Comparison of ENCODE assay signal across 10 mouse cellular contexts in genomic region chrX:13576606-13577005, GRCm38 (mm10). TPM values are rescaled to one million over a fixed set of nuclear protein-coding genes. Genes with fewer than 3 reads are reported as not detected.
DNase-seq lines count a peak whose midpoint lies in the region; ATAC-seq and TF ChIP-seq lines count a peak whose summit lies in the region.
"Had no signal": no experiment of that assay in that cellular context is flagged by ENCODE, and none has a peak within 500 bp of the region (broad histone marks: within the 10 kb centered on the region; RNA-seq: fewer than 3 reads in every experiment).

No protein-coding gene starts in this region.

- peak; percentile 21 for DNase-seq in embryonic facial prominence, embryonic 14.5 days (ENCODE audit: low spot score)
- no peak for DNase-seq in embryonic facial prominence, embryonic 10.5 days (ENCODE audit: low spot score)
- peak in 1 of 2 experiments; percentile 12 for DNase-seq in spleen, adult 2 months (ENCODE audit: low read depth in 1 of 2, low spot score in 2 of 2)
- no peak for DNase-seq in spleen, adult 12 weeks (ENCODE audit: low spot score)
- DNase-seq in heart, postnatal 4 days: peak; percentile 10
- DNase-seq in thymus, adult 18-20 months: peak; percentile 4 to 32
- no peak for DNase-seq in ovary, postnatal 36 days (ENCODE audit: low spot score)
- DNase-seq in hindbrain, embryonic 10.5 days (ENCODE audit: low spot score): no peak

- no peak overlapping the region for H3K4me2 ChIP-seq in embryonic facial prominence, embryonic 14.5 days (ENCODE audit: low read depth, low read length)
- H3K4me2 ChIP-seq: embryonic facial prominence, embryonic 15.5 days had no signal

- 0 out of 2 replicates have a peak, but pooled peaks cover 5% of the 10 kb centered on the region for H3K36me3 ChIP-seq in embryonic facial prominence, embryonic 14.5 days (ENCODE audit: control insufficient read depth, insufficient read depth, low read length)
- H3K36me3 ChIP-seq in embryonic facial prominence, embryonic 10.5 days (replicated peaks): peaks cover 7% of the 10 kb centered on the region
- no peaks in the 10 kb centered on the region for H3K36me3 ChIP-seq in spleen, adult 2 months (ENCODE audit: control insufficient read depth, insufficient read depth, low read length)
- H3K36me3 ChIP-seq in hindbrain, embryonic 10.5 days: 0 out of 2 replicates have a peak, but pooled peaks cover 3% of the 10 kb centered on the region
- H3K36me3 ChIP-seq: embryonic facial prominence, embryonic 15.5 days had no signal

- H3K27ac ChIP-seq in embryonic facial prominence, embryonic 14.5 days (replicated peaks; ENCODE audit: low read depth, low read length): no peak overlapping the region
- no peak overlapping the region for H3K27ac ChIP-seq in embryonic facial prominence, embryonic 10.5 days (replicated peaks)
- H3K27ac ChIP-seq in spleen, adult 2 months (ENCODE audit: insufficient read depth, low read length): peak overlapping the region; percentile 33; the same call in 1 of the 2 replicates
- H3K27ac ChIP-seq in hindbrain, embryonic 10.5 days: no peak overlapping the region
- H3K27ac ChIP-seq: embryonic facial prominence, embryonic 15.5 days had no signal

- no peak overlapping the region for H3K9ac ChIP-seq in embryonic facial prominence, embryonic 14.5 days (ENCODE audit: low read depth, low read length)
- H3K9ac ChIP-seq: embryonic facial prominence, embryonic 15.5 days had no signal

- WGBS in embryonic facial prominence, embryonic 14.5 days: 65% methylated on average over 2 of the region's 2 CpGs
- WGBS in embryonic facial prominence, embryonic 10.5 days: 80% methylated on average over 2 of the region's 2 CpGs
- 14% methylated on average over 2 of the region's 2 CpGs for WGBS in spleen, adult 2 months
- WGBS in hindbrain, embryonic 10.5 days: 88% methylated on average over 2 of the region's 2 CpGs

- no peak overlapping the region for H3K4me3 ChIP-seq in embryonic facial prominence, embryonic 14.5 days (ENCODE audit: low read depth, low read length)
- H3K4me3 ChIP-seq in embryonic facial prominence, embryonic 10.5 days: no peak overlapping the region
- H3K4me3 ChIP-seq in spleen, adult 2 months (ENCODE audit: extremely low read depth, insufficient read depth, insufficient read length): no peak overlapping the region
- no peak overlapping the region for H3K4me3 ChIP-seq in hindbrain, embryonic 10.5 days
- H3K4me3 ChIP-seq: embryonic facial prominence, embryonic 15.5 days; left cerebral cortex, adult 2 months had no signal

- no peak for TF ChIP-seq CTCF in spleen, adult 2 months (IDR thresholded peaks at IDR 0.05; ENCODE audit: extremely low read depth, insufficient read depth, insufficient read length, insufficient replicate concordance)

- TF ChIP-seq POLR2A in spleen, adult 2 months (IDR thresholded peaks at IDR 0.05; ENCODE audit: low read depth, low read length): no peak

- peaks cover 11% of the 10 kb centered on the region; the same call in 1 of the 2 replicates for H3K27me3 ChIP-seq in embryonic facial prominence, embryonic 14.5 days (replicated peaks; ENCODE audit: control insufficient read depth, insufficient read depth, low read length)
- peaks cover 31% of the 10 kb centered on the region for H3K27me3 ChIP-seq in embryonic facial prominence, embryonic 10.5 days (replicated peaks; ENCODE audit: low read depth, poor library complexity, severe bottlenecking)
- no peaks in the 10 kb centered on the region for H3K27me3 ChIP-seq in spleen, adult 2 months (ENCODE audit: control insufficient read depth, insufficient read depth, low read length)
- peaks cover 12% of the 10 kb centered on the region for H3K27me3 ChIP-seq in hindbrain, embryonic 10.5 days (ENCODE audit: insufficient read depth, poor library complexity, severe bottlenecking)
- H3K27me3 ChIP-seq: embryonic facial prominence, embryonic 15.5 days had no signal

- no peak for ATAC-seq in embryonic facial prominence, embryonic 14.5 days (ENCODE audit: low read depth)

- no peaks in the 10 kb centered on the region for H3K4me1 ChIP-seq in embryonic facial prominence, embryonic 14.5 days (ENCODE audit: control insufficient read depth, insufficient read depth, low read length)
- no peaks in the 10 kb centered on the region for H3K4me1 ChIP-seq in embryonic facial prominence, embryonic 10.5 days
- H3K4me1 ChIP-seq in spleen, adult 2 months (ENCODE audit: control insufficient read depth, insufficient read depth, insufficient read length): peaks cover 11% of the 10 kb centered on the region
- no peaks in the 10 kb centered on the region for H3K4me1 ChIP-seq in hindbrain, embryonic 10.5 days (replicated peaks)
- H3K4me1 ChIP-seq: embryonic facial prominence, embryonic 15.5 days had no signal

- H3K9me3 ChIP-seq in embryonic facial prominence, embryonic 14.5 days (ENCODE audit: control insufficient read depth, low read length): peaks cover 5% of the 10 kb centered on the region; the same call in 1 of the 2 replicates
- H3K9me3 ChIP-seq in embryonic facial prominence, embryonic 10.5 days: no peaks in the 10 kb centered on the region
- no peaks in the 10 kb centered on the region for H3K9me3 ChIP-seq in hindbrain, embryonic 10.5 days
- H3K9me3 ChIP-seq: embryonic facial prominence, embryonic 15.5 days had no signal

RNA-seq across cellular contexts. Expression of gene Gpr34, which starts 55.3 kb away (rescaled TPM):
- polyA plus RNA-seq in embryonic facial prominence, embryonic 14.5 days (2014; fragmentation: Nextera tagmentation; extraction: Ambion mirVana): 2.6 and 2.7 TPM in 2 replicates
- polyA plus RNA-seq in embryonic facial prominence, embryonic 10.5 days (2016; fragmentation: Nextera tagmentation; extraction: Ambion mirVana): 0.96 and 1.5 TPM in 2 replicates
- polyA plus RNA-seq in spleen, adult 2 months (2012; rRNA removed): 0.54 and 0.58 TPM in 2 replicates
- 1 to 10 TPM; 1.1 TPM for total RNA-seq in heart, postnatal 4 days (2021)
- polyA plus RNA-seq in hindbrain, embryonic 10.5 days (2016; fragmentation: Nextera tagmentation; extraction: Ambion mirVana): 1.0 and 2.2 TPM in 2 replicates

Comparison
In these comparisons a context has a peak if more than half of its experiments do, and no peak if none do; other contexts are left out.
1. DNase-seq: peak in embryonic facial prominence, embryonic 14.5 days (single experiment), heart, postnatal 4 days (single experiment) and thymus, adult 18-20 months (2 of 2); none in embryonic facial prominence, embryonic 10.5 days (single experiment), spleen, adult 12 weeks (single experiment), ovary, postnatal 36 days (single experiment) and hindbrain, embryonic 10.5 days (single experiment).